Mouse (Mus musculus): ENCODE data around the gene Pgp. TPM values are rescaled to one million over a fixed set of nuclear protein-coding genes. Genes with fewer than 3 reads are reported as not detected.
A peak's percentile ranks its signal among the peaks of the same experiment; 100 is the strongest.

Gene Pgp
- polyA plus RNA-seq, 1 experiment from 2014 or later: 54.5 TPM

- no peaks in the 10 kb centered on the region for H3K27me3 ChIP-seq (ENCODE audit: control insufficient read depth, insufficient read depth, low read length)
- H3K9me3 ChIP-seq (replicated peaks; ENCODE audit: control insufficient read depth, low read length): no peaks in the 10 kb centered on the region
- peak overlapping the region; percentile 88 for H3K27ac ChIP-seq (ENCODE audit: low read length)
- peak overlapping the region; percentile 99 for H3K4me2 ChIP-seq (ENCODE audit: low read depth, low read length)
- peak overlapping the region; percentile 91 for H3K9ac ChIP-seq (ENCODE audit: low read length)
- H3K36me3 ChIP-seq (ENCODE audit: control insufficient read depth, insufficient read depth, low read length): no peaks in the 10 kb centered on the region
- ATAC-seq (ENCODE audit: insufficient read depth, low FRiP score): no peak
- H3K4me1 ChIP-seq (ENCODE audit: control insufficient read depth, insufficient read depth, low read length): peaks cover 27% of the 10 kb centered on the region
- WGBS: 16% methylated on average over 7 of the region's 7 CpGs
- H3K4me3 ChIP-seq (replicated peaks; ENCODE audit: low read length): peak overlapping the region; percentile 72
Observed at GRCm38 (mm10) chr17:24469336-24469909, 769 bp upstream of the Pgp start.

- peak; percentile 14; the same call in 1 of the 2 replicates for ATAC-seq (ENCODE audit: insufficient read depth, low FRiP score)
- under 1% methylated on average over 68 of the region's 68 CpGs for WGBS
- H3K4me2 ChIP-seq (ENCODE audit: low read depth, low read length): peak overlapping the region; percentile 99
Observed at GRCm38 (mm10) chr17:24470701-24471527, 722 bp downstream of the Pgp start.

DNA sequence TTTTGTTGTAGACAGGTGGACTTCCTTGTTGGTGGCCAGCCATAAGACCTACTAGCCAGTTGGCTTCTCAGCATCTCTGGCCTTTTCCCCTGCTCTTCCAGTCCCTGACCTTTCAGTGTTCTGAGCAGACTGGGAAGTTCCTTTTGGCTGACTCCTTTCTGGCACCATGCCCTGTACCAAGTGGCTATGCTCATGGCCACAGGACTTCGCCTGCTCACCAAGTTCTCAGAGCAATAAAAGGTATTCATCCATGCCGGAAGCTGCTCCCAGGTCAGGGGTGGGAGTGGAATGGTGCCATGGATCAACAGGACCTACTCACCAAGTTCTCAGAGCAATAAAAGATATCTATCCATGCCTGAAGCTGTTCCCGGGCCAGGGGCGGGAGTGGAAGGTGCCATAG, 2.3 kb downstream of the Pgp start:
- H3K4me1 ChIP-seq (ENCODE audit: control insufficient read depth, insufficient read depth, low read length): peaks cover 27% of the 10 kb centered on the region
- H3K4me3 ChIP-seq (replicated peaks; ENCODE audit: low read length): peak overlapping the region; percentile 72; the same call in 1 of the 2 replicates
- H3K9me3 ChIP-seq (replicated peaks; ENCODE audit: control insufficient read depth, low read length): no peaks in the 10 kb centered on the region
- H3K36me3 ChIP-seq (ENCODE audit: control insufficient read depth, insufficient read depth, low read length): peaks cover 15% of the 10 kb centered on the region; the same call in 1 of the 2 replicates
- H3K27me3 ChIP-seq (ENCODE audit: control insufficient read depth, insufficient read depth, low read length): no peaks in the 10 kb centered on the region
- no peak for ATAC-seq (ENCODE audit: insufficient read depth, low FRiP score)
- peak overlapping the region; percentile 83 for H3K27ac ChIP-seq (ENCODE audit: low read length)
- H3K9ac ChIP-seq (ENCODE audit: low read length): peak overlapping the region; percentile 27; the same call in 1 of the 2 replicates
- WGBS: 74% methylated on average over 4 of the region's 4 CpGs
- peak overlapping the region; percentile 99 for H3K4me2 ChIP-seq (ENCODE audit: low read depth, low read length)

More at GRCm38 (mm10) chr17:24470701-24471527, 722 bp downstream of the Pgp start:
- Histone ChIP-seq H3K9me3 (replicated peaks; ENCODE audit: control insufficient read depth, low read length) (no peaks in the 10 kb centered on the region), H3K4me1 (ENCODE audit: control insufficient read depth, insufficient read depth, low read length) (peaks cover 27% of the 10 kb centered on the region), H3K9ac (ENCODE audit: low read length) (peak overlapping the region; percentile 91), H3K27ac (ENCODE audit: low read length) (peak overlapping the region; percentile 77), H3K4me3 (replicated peaks; ENCODE audit: low read length) (peak overlapping the region; percentile 72), H3K36me3 (ENCODE audit: control insufficient read depth, insufficient read depth, low read length) (peaks cover 11% of the 10 kb centered on the region; the same call in 1 of the 2 replicates), H3K27me3 (ENCODE audit: control insufficient read depth, insufficient read depth, low read length) (no peaks in the 10 kb centered on the region)

GRCm38 (mm10) chr17:24473612-24474275, 3.6 kb downstream of the Pgp start, which contains the start of gene Bricd5:
TSS of gene Bricd5 (plus strand) at chr17:24473884.
- H3K36me3 ChIP-seq (ENCODE audit: control insufficient read depth, insufficient read depth, low read length): peaks cover 15% of the 10 kb centered on the region; the same call in 1 of the 2 replicates
- H3K9ac ChIP-seq (ENCODE audit: low read length): peak within 1 kb of the TSS; percentile 27; the same call in 1 of the 2 replicates
- H3K27me3 ChIP-seq (ENCODE audit: control insufficient read depth, insufficient read depth, low read length): no peaks in the 10 kb centered on the region
- H3K4me3 ChIP-seq (replicated peaks; ENCODE audit: low read length): peak within 1 kb of the TSS; percentile 72; the same call in 1 of the 2 replicates
- no peak for ATAC-seq (ENCODE audit: insufficient read depth, low FRiP score)
- 79% methylated on average over 6 of the region's 6 CpGs for WGBS
- H3K9me3 ChIP-seq (replicated peaks; ENCODE audit: control insufficient read depth, low read length): no peaks in the 10 kb centered on the region
- H3K4me2 ChIP-seq (ENCODE audit: low read depth, low read length): peak within 1 kb of the TSS; percentile 99
- peak within 1 kb of the TSS; percentile 83 for H3K27ac ChIP-seq (ENCODE audit: low read length)
- H3K4me1 ChIP-seq (ENCODE audit: control insufficient read depth, insufficient read depth, low read length): peaks cover 31% of the 10 kb centered on the region

DNA sequence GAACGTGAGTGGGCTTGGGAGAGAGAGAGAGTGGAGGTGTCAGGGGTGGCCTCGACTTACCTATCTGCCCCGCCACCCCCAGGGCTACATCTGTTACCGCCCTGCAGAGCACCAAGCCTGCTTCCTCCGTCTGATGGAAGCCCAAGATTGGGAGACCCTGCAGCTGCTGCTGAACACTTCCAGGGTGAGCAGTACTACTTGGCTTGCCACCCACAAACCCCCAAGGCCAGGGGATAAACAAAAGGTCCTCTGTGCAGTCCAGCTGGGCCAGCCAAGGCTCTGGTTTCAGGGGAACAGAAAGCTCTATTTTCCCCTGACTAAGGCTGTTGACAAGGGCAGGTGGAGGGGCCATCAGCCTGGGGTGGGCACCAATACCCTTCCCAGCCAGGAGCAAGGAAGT, 4.4 kb downstream of the Pgp start:
- Histone ChIP-seq H3K9me3 (replicated peaks; ENCODE audit: control insufficient read depth, low read length) (no peaks in the 10 kb centered on the region), H3K27me3 (ENCODE audit: control insufficient read depth, insufficient read depth, low read length) (no peaks in the 10 kb centered on the region), H3K27ac (ENCODE audit: low read length) (peak overlapping the region; percentile 83; the same call in 1 of the 2 replicates), H3K9ac (ENCODE audit: low read length) (no peak overlapping the region), H3K4me2 (ENCODE audit: low read depth, low read length) (no peak overlapping the region), H3K4me1 (ENCODE audit: control insufficient read depth, insufficient read depth, low read length) (peaks cover 31% of the 10 kb centered on the region), H3K4me3 (replicated peaks; ENCODE audit: low read length) (no peak overlapping the region), H3K36me3 (ENCODE audit: control insufficient read depth, insufficient read depth, low read length) (peaks cover 15% of the 10 kb centered on the region; the same call in 1 of the 2 replicates)
- no peak for ATAC-seq (ENCODE audit: insufficient read depth, low FRiP score)
- WGBS: 74% methylated on average over 5 of the region's 5 CpGs

DNA sequence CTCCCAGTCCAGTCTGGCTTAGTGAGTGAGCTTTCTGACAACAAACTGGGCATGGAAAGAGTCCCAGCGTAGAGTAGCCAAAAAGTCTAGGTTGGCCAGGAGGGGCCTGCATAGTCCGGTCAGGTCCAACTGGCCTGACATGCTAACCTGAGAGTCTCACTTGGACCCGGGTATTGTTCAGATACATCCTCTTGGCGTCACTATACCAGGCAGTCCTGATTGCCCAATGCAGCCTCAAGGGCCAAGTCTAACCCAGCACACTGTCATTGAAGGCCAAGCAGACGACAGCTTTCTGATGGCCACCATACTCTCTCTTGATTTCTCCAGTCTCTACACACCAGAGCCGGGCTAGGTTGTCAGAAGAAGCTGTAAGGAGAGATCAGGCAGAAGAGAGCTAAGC, 5.4 kb downstream of the Pgp start:
- H3K27ac ChIP-seq (ENCODE audit: low read length): no peak overlapping the region
- 93% methylated on average over 6 of the region's 6 CpGs for WGBS
- no peaks in the 10 kb centered on the region for H3K9me3 ChIP-seq (replicated peaks; ENCODE audit: control insufficient read depth, low read length)
- H3K4me1 ChIP-seq (ENCODE audit: control insufficient read depth, insufficient read depth, low read length): peaks cover 36% of the 10 kb centered on the region
- H3K36me3 ChIP-seq (ENCODE audit: control insufficient read depth, insufficient read depth, low read length): peaks cover 15% of the 10 kb centered on the region; the same call in 1 of the 2 replicates
- H3K4me2 ChIP-seq (ENCODE audit: low read depth, low read length): no peak overlapping the region
- no peak for ATAC-seq (ENCODE audit: insufficient read depth, low FRiP score)
- H3K4me3 ChIP-seq (replicated peaks; ENCODE audit: low read length): no peak overlapping the region
- no peak overlapping the region for H3K9ac ChIP-seq (ENCODE audit: low read length)
- H3K27me3 ChIP-seq (ENCODE audit: control insufficient read depth, insufficient read depth, low read length): no peaks in the 10 kb centered on the region

GRCm38 (mm10) chr17:24476022-24476776, 6.0 kb downstream of the Pgp start:
- no peak for ATAC-seq (ENCODE audit: insufficient read depth, low FRiP score)
- Histone ChIP-seq H3K36me3 (ENCODE audit: control insufficient read depth, insufficient read depth, low read length) (peaks cover 15% of the 10 kb centered on the region; the same call in 1 of the 2 replicates), H3K4me1 (ENCODE audit: control insufficient read depth, insufficient read depth, low read length) (peaks cover 34% of the 10 kb centered on the region), H3K4me2 (ENCODE audit: low read depth, low read length) (no peak overlapping the region), H3K27me3 (ENCODE audit: control insufficient read depth, insufficient read depth, low read length) (no peaks in the 10 kb centered on the region), H3K4me3 (replicated peaks; ENCODE audit: low read length) (no peak overlapping the region), H3K9me3 (replicated peaks; ENCODE audit: control insufficient read depth, low read length) (no peaks in the 10 kb centered on the region), H3K27ac (ENCODE audit: low read length) (no peak overlapping the region), H3K9ac (ENCODE audit: low read length) (no peak overlapping the region)
- 88% methylated on average over 10 of the region's 10 CpGs for WGBS
